Mouse (Mus musculus): ENCODE results near the gene Spata48. TPM values are rescaled to one million over a fixed set of nuclear protein-coding genes. Genes with fewer than 3 reads are reported as not detected.

Gene Spata48
- polyA plus RNA-seq (2015; fragmentation: Nextera tagmentation; extraction: Ambion mirVana) = 1.2 and 1.8 TPM in 2 replicates

DNA sequence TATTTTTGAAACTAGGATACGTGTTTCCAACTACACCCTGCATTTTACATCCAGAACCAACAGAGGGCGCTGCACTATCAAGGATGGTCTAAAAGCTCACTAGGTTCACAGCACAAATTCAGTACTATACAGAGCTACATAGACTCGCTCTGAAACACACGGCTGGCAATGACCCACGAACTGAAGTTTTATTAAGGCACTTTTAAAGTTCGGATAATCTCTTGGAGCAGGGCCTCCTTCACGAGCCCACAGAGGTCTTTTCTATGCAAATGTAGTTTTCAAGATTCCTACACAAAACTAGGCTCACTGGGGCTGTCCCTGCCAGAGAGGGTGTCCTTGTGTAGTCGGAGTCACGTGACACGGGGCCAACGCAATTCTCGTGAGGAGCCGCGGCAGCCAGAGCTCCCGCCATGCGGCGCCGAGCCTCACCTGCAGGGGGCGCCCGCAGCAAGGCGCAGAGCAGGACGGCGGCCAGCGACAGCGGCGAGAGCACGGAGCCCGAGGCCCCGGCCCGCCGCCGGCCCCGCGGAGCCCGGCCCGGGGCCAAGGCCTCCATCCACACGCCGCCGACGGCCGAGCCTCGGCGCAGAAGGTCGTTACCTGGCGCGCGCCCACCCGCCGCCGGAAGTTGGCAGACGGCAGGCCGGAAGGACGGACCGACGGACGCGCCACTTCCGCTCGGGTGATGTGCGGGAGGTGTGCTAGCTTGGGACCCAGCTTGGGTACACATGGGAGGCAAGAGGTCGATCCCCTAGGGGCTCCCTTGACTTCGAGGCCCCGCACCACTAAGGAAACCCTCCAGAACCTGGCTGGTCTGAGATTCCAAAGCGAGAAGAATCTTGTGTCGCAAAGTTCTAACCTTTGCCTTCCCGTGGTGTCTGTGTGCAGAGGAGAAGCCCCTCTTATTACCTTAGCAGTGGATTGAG lies at the start of gene Spata48, which contains the start of gene Zpbp:
Gene Spata48, plus strand, starts transcription at position 460 of the 926 bp plus-strand sequence.
Gene Zpbp, minus strand, starts transcription at position 774 of the 926 bp plus-strand sequence.
- H3K36me3 ChIP-seq = no peaks in the 10 kb centered on the region
- ATAC-seq (replicated peaks; ENCODE audit: low FRiP score) = peak; percentile 97
- 3% methylated on average over 66 of the region's 66 CpGs for WGBS
- peak within 1 kb of the TSS; percentile 84 for H3K27ac ChIP-seq
- peaks cover 7% of the 10 kb centered on the region; the same call in 1 of the 2 replicates for H3K4me1 ChIP-seq
- no peaks in the 10 kb centered on the region for H3K9me3 ChIP-seq (replicated peaks)
- peak within 1 kb of the TSS; percentile 72 for H3K4me3 ChIP-seq (replicated peaks)
- H3K27me3 ChIP-seq = no peaks in the 10 kb centered on the region
- H3K9ac ChIP-seq = peak within 1 kb of the TSS; percentile 60
- peak within 1 kb of the TSS; percentile 73 for H3K4me2 ChIP-seq

DNA sequence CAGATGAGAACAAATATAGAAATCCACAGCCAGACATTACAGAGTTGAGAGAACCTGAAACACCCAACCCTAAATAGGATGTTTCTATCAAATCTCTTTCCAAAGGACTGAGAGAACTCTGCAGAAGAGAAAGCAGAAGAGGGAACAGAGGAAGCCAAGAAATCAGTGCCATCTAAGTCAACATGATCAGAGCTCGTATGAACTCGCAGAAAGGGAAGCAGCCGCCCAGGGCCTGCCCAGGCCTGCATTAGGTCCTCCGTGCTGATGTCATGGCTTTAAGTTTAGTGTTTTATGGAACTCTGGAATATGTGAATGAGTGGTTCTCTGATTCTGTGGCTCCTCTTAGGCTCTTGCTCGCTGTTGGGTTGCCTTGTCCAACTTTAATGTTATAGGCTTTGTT lies 47.7 kb upstream of the Spata48 start:
- no peaks in the 10 kb centered on the region for H3K4me1 ChIP-seq
- ATAC-seq (replicated peaks; ENCODE audit: low FRiP score) = no peak
- 84% methylated on average over 5 of the region's 5 CpGs for WGBS
- no peaks in the 10 kb centered on the region for H3K27me3 ChIP-seq
- no peak overlapping the region for H3K4me2 ChIP-seq
- H3K36me3 ChIP-seq = no peaks in the 10 kb centered on the region
- H3K9ac ChIP-seq = no peak overlapping the region
- no peaks in the 10 kb centered on the region for H3K9me3 ChIP-seq (replicated peaks)
- H3K27ac ChIP-seq = no peak overlapping the region
- no peak overlapping the region for H3K4me3 ChIP-seq (replicated peaks)

DNA sequence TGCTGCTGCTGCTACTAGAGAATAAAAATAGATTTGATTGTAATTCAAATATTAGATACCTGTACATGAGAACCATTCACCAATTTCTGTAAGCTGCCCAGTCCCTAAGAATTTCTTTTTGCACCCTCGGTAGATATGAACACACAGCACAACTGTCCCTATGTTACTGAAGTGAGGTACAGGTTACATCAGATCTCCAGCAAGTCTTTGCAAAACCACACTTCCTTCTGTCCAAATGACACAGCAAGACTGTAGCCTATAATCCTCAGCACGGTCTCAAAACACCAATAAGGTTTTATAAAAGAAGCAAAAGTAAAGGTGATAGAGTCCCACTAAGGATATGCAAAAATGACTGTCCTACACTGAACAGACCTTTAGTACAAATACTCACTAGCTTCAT lies 44.5 kb upstream of the Spata48 start:
- H3K27ac ChIP-seq = no peak overlapping the region
- 87% methylated on average over 2 of the region's 2 CpGs for WGBS
- no peak for ATAC-seq (replicated peaks; ENCODE audit: low FRiP score)
- H3K9ac ChIP-seq = no peak overlapping the region
- no peaks in the 10 kb centered on the region for H3K9me3 ChIP-seq (replicated peaks)
- H3K4me2 ChIP-seq = no peak overlapping the region
- H3K27me3 ChIP-seq = no peaks in the 10 kb centered on the region
- H3K4me1 ChIP-seq = no peaks in the 10 kb centered on the region
- no peaks in the 10 kb centered on the region for H3K36me3 ChIP-seq
- no peak overlapping the region for H3K4me3 ChIP-seq (replicated peaks)

GRCm38 (mm10) chr11:11455037-11455436 lies 6.9 kb upstream of the Spata48 start:
- ATAC-seq (replicated peaks; ENCODE audit: low FRiP score) = 0 out of 2 replicates have a peak, but pooled peaks have one; percentile 15
- Histone ChIP-seq H3K27ac (no peak overlapping the region), H3K9me3 (replicated peaks) (no peaks in the 10 kb centered on the region), H3K9ac (no peak overlapping the region), H3K4me1 (no peaks in the 10 kb centered on the region), H3K4me3 (replicated peaks) (no peak overlapping the region), H3K36me3 (no peaks in the 10 kb centered on the region), H3K27me3 (no peaks in the 10 kb centered on the region), H3K4me2 (no peak overlapping the region)
- WGBS = 32% methylated on average over 2 of the region's 2 CpGs

DNA sequence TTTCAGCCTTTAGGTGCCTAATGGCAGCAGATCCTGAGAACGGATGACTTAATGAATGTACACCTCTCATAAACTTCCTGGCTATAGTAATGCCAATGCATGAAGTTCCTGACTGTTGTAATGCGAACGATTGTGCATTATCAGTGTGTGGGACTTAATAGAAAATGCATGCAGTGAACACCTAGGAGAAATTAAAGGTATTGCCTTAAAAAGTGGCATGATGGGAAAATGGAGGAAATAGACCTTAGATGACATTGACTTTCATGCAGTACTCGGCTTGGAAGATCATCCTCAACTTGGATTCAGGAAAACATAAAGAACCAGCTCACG lies 632 bp downstream of the Spata48 start:
- Histone ChIP-seq H3K4me2 (peak overlapping the region; percentile 73), H3K9ac (peak overlapping the region; percentile 60), H3K4me1 (peaks cover 7% of the 10 kb centered on the region; the same call in 1 of the 2 replicates), H3K36me3 (no peaks in the 10 kb centered on the region), H3K9me3 (replicated peaks) (no peaks in the 10 kb centered on the region), H3K27me3 (no peaks in the 10 kb centered on the region), H3K27ac (peak overlapping the region; percentile 84; the same call in 1 of the 2 replicates), H3K4me3 (replicated peaks) (peak overlapping the region; percentile 72)
- WGBS = 80% methylated on average over 5 of the region's 5 CpGs
- ATAC-seq (replicated peaks; ENCODE audit: low FRiP score) = no peak

GRCm38 (mm10) chr11:11468924-11469323 lies 7.0 kb downstream of the Spata48 start:
- Histone ChIP-seq H3K4me3 (replicated peaks) (no peak overlapping the region), H3K27ac (no peak overlapping the region), H3K9ac (no peak overlapping the region), H3K36me3 (no peaks in the 10 kb centered on the region), H3K9me3 (replicated peaks) (no peaks in the 10 kb centered on the region), H3K27me3 (no peaks in the 10 kb centered on the region), H3K4me1 (no peaks in the 10 kb centered on the region), H3K4me2 (no peak overlapping the region)
- no peak for ATAC-seq (replicated peaks; ENCODE audit: low FRiP score)

- Histone ChIP-seq H3K27ac (no peak overlapping the region), H3K4me3 (replicated peaks) (no peak overlapping the region), H3K4me1 (no peaks in the 10 kb centered on the region), H3K27me3 (no peaks in the 10 kb centered on the region; the same call in 1 of the 2 replicates), H3K36me3 (no peaks in the 10 kb centered on the region), H3K9me3 (replicated peaks) (no peaks in the 10 kb centered on the region), H3K9ac (no peak overlapping the region), H3K4me2 (no peak overlapping the region)
- 47% methylated on average over 8 of the region's 8 CpGs for WGBS
- ATAC-seq (replicated peaks; ENCODE audit: low FRiP score) = no peak
Observed at GRCm38 (mm10) chr11:11484378-11484777, 22.5 kb downstream of the Spata48 start.

- H3K4me3 ChIP-seq (replicated peaks) = no peak overlapping the region
- no peak for ATAC-seq (replicated peaks; ENCODE audit: low FRiP score)
- H3K9ac ChIP-seq = no peak overlapping the region
- no peaks in the 10 kb centered on the region for H3K36me3 ChIP-seq
- no peaks in the 10 kb centered on the region for H3K27me3 ChIP-seq
- H3K9me3 ChIP-seq (replicated peaks) = no peaks in the 10 kb centered on the region
- no peaks in the 10 kb centered on the region for H3K4me1 ChIP-seq
- WGBS = 65% methylated on average over 5 of the region's 5 CpGs
- no peak overlapping the region for H3K4me2 ChIP-seq
- H3K27ac ChIP-seq = no peak overlapping the region
Observed at GRCm38 (mm10) chr11:11492044-11492443, 30.1 kb downstream of the Spata48 start.

DNA sequence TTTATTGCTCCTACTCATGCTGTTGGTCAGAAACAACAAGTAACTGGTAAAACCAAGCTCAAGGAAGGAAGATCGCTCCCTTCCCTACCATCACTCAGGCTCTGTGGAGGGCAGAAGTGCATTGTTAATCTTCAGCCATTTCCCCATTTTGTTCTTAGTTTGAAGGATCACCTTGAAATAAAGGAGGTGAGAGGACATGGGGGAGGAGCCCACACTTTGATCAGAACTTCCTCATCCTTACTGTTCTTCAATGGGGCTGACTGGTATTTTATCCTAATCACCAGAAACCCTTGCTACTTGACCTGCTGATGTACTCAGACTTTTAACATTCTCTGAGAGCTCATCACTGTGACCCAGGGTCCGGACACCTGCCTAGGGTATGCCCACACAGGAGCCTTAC lies 33.8 kb downstream of the Spata48 start:
- no peaks in the 10 kb centered on the region for H3K4me1 ChIP-seq
- H3K9ac ChIP-seq = no peak overlapping the region
- no peaks in the 10 kb centered on the region for H3K27me3 ChIP-seq
- H3K9me3 ChIP-seq (replicated peaks) = no peaks in the 10 kb centered on the region
- no peaks in the 10 kb centered on the region for H3K36me3 ChIP-seq
- 82% methylated on average over 2 of the region's 2 CpGs for WGBS
- no peak overlapping the region for H3K4me2 ChIP-seq
- H3K27ac ChIP-seq = no peak overlapping the region
- H3K4me3 ChIP-seq (replicated peaks) = no peak overlapping the region
- ATAC-seq (replicated peaks; ENCODE audit: low FRiP score) = no peak

- Histone ChIP-seq H3K27ac (no peak overlapping the region), H3K4me3 (replicated peaks) (no peak overlapping the region), H3K27me3 (no peaks in the 10 kb centered on the region), H3K4me1 (no peaks in the 10 kb centered on the region), H3K4me2 (no peak overlapping the region), H3K9me3 (replicated peaks) (no peaks in the 10 kb centered on the region), H3K36me3 (no peaks in the 10 kb centered on the region), H3K9ac (no peak overlapping the region)
- ATAC-seq (replicated peaks; ENCODE audit: low FRiP score) = no peak
- 20% methylated on average over 10 of the region's 10 CpGs for WGBS
Observed at GRCm38 (mm10) chr11:11499944-11500343, 38.0 kb downstream of the Spata48 start.

GRCm38 (mm10) chr11:11506187-11506586 lies 44.3 kb downstream of the Spata48 start:
- Histone ChIP-seq H3K9me3 (replicated peaks) (no peaks in the 10 kb centered on the region), H3K27me3 (no peaks in the 10 kb centered on the region), H3K36me3 (no peaks in the 10 kb centered on the region), H3K4me3 (replicated peaks) (no peak overlapping the region), H3K4me1 (no peaks in the 10 kb centered on the region), H3K27ac (no peak overlapping the region), H3K9ac (no peak overlapping the region), H3K4me2 (no peak overlapping the region)
- no peak for ATAC-seq (replicated peaks; ENCODE audit: low FRiP score)
- 79% methylated on average over 2 of the region's 2 CpGs for WGBS

GRCm38 (mm10) chr11:11509413-11509812 lies 47.5 kb downstream of the Spata48 start:
- H3K4me1 ChIP-seq = no peaks in the 10 kb centered on the region
- no peak overlapping the region for H3K4me3 ChIP-seq (replicated peaks)
- no peaks in the 10 kb centered on the region for H3K27me3 ChIP-seq
- no peak overlapping the region for H3K27ac ChIP-seq
- ATAC-seq (replicated peaks; ENCODE audit: low FRiP score) = no peak; the same call in 1 of the 2 replicates
- 39% methylated on average over 2 of the region's 2 CpGs for WGBS
- no peaks in the 10 kb centered on the region for H3K36me3 ChIP-seq
- no peak overlapping the region for H3K9ac ChIP-seq
- H3K4me2 ChIP-seq = no peak overlapping the region
- H3K9me3 ChIP-seq (replicated peaks) = no peaks in the 10 kb centered on the region

All from kidney, embryonic 15.5 days (tissue).